Mouse (Mus musculus): ENCODE data around the gene Gm10277. TPM values are rescaled to one million over a fixed set of nuclear protein-coding genes. Genes with fewer than 3 reads are reported as not detected.

Gene Gm10277
- polyA plus RNA-seq (2016; fragmentation: Nextera tagmentation; extraction: Ambion mirVana): 1.4 and 2.6 TPM in 2 replicates

- Histone ChIP-seq H3K27me3 (no peaks in the 10 kb centered on the region), H3K9me3 (no peaks in the 10 kb centered on the region), H3K27ac (no peak within 1 kb of the TSS), H3K4me3 (no peak within 1 kb of the TSS), H3K9ac (no peak within 1 kb of the TSS), H3K4me1 (peaks cover 58% of the 10 kb centered on the region), H3K36me3 (no peaks in the 10 kb centered on the region), H3K4me2 (replicated peaks) (no peak within 1 kb of the TSS)
- ATAC-seq (ENCODE audit: insufficient number of reproducible peaks, insufficient read depth, low FRiP score, low TSS enrichment): no peak
- 79% methylated on average over 5 of the region's 5 CpGs for WGBS
Observed at GRCm38 (mm10) chr11:77787707-77788106, at the start of gene Gm10277. TSS of gene Gm10277 (minus strand) at chr11:77787747.

- WGBS: 66% methylated on average over 4 of the region's 4 CpGs
- no peak overlapping the region for H3K9ac ChIP-seq
- peaks cover 6% of the 10 kb centered on the region; the same call in 1 of the 2 replicates for H3K4me1 ChIP-seq
- H3K36me3 ChIP-seq: peaks cover 50% of the 10 kb centered on the region
- H3K27ac ChIP-seq: peak overlapping the region; percentile 17; the same call in 1 of the 2 replicates
- H3K9me3 ChIP-seq: peaks cover 3% of the 10 kb centered on the region; the same call in 1 of the 2 replicates
- H3K4me2 ChIP-seq (replicated peaks): no peak overlapping the region
- no peak overlapping the region for H3K4me3 ChIP-seq
- ATAC-seq (ENCODE audit: insufficient number of reproducible peaks, insufficient read depth, low FRiP score, low TSS enrichment): no peak
- no peaks in the 10 kb centered on the region for H3K27me3 ChIP-seq
Observed at GRCm38 (mm10) chr11:77836751-77837150, 49.2 kb upstream of the Gm10277 start.

- Histone ChIP-seq H3K9me3 (peaks cover 3% of the 10 kb centered on the region; the same call in 1 of the 2 replicates), H3K4me2 (replicated peaks) (no peak overlapping the region), H3K4me3 (no peak overlapping the region), H3K36me3 (peaks cover 45% of the 10 kb centered on the region), H3K9ac (no peak overlapping the region), H3K27me3 (no peaks in the 10 kb centered on the region), H3K27ac (peak overlapping the region; percentile 17; the same call in 1 of the 2 replicates), H3K4me1 (peaks cover 6% of the 10 kb centered on the region; the same call in 1 of the 2 replicates)
- no peak for ATAC-seq (ENCODE audit: insufficient number of reproducible peaks, insufficient read depth, low FRiP score, low TSS enrichment)
- 65% methylated on average over 5 of the region's 5 CpGs for WGBS
Observed at GRCm38 (mm10) chr11:77836290-77836689, 48.7 kb upstream of the Gm10277 start.

- peaks cover 3% of the 10 kb centered on the region; the same call in 1 of the 2 replicates for H3K9me3 ChIP-seq
- peaks cover 6% of the 10 kb centered on the region; the same call in 1 of the 2 replicates for H3K4me1 ChIP-seq
- H3K27me3 ChIP-seq: no peaks in the 10 kb centered on the region
- peaks cover 44% of the 10 kb centered on the region for H3K36me3 ChIP-seq
- no peak for ATAC-seq (ENCODE audit: insufficient number of reproducible peaks, insufficient read depth, low FRiP score, low TSS enrichment)
- H3K4me2 ChIP-seq (replicated peaks): no peak overlapping the region
- H3K4me3 ChIP-seq: no peak overlapping the region
- 74% methylated on average over 3 of the region's 3 CpGs for WGBS
- H3K27ac ChIP-seq: no peak overlapping the region
- no peak overlapping the region for H3K9ac ChIP-seq
Observed at GRCm38 (mm10) chr11:77835109-77835508, 47.6 kb upstream of the Gm10277 start.

- Histone ChIP-seq H3K36me3 (peaks cover 58% of the 10 kb centered on the region), H3K4me3 (no peak overlapping the region), H3K27ac (no peak overlapping the region)
Observed at GRCm38 (mm10) chr11:77832541-77832940, 45.0 kb upstream of the Gm10277 start.

GRCm38 (mm10) chr11:77830875-77831274 lies 43.3 kb upstream of the Gm10277 start:
- Histone ChIP-seq H3K27me3 (no peaks in the 10 kb centered on the region), H3K27ac (no peak overlapping the region), H3K36me3 (peaks cover 43% of the 10 kb centered on the region), H3K4me1 (no peaks in the 10 kb centered on the region), H3K4me2 (replicated peaks) (no peak overlapping the region), H3K9me3 (peaks cover 3% of the 10 kb centered on the region; the same call in 1 of the 2 replicates), H3K9ac (no peak overlapping the region), H3K4me3 (no peak overlapping the region)
- ATAC-seq (ENCODE audit: insufficient number of reproducible peaks, insufficient read depth, low FRiP score, low TSS enrichment): no peak
- 54% methylated on average over 7 of the region's 7 CpGs for WGBS

More at GRCm38 (mm10) chr11:77832541-77832940, 45.0 kb upstream of the Gm10277 start:
- 85% methylated on average over 4 of the region's 4 CpGs for WGBS
- ATAC-seq (ENCODE audit: insufficient number of reproducible peaks, insufficient read depth, low FRiP score, low TSS enrichment): no peak
- Histone ChIP-seq H3K4me2 (replicated peaks) (no peak overlapping the region), H3K4me1 (peaks cover 6% of the 10 kb centered on the region; the same call in 1 of the 2 replicates), H3K27me3 (no peaks in the 10 kb centered on the region), H3K9me3 (peaks cover 3% of the 10 kb centered on the region; the same call in 1 of the 2 replicates), H3K9ac (no peak overlapping the region)

GRCm38 (mm10) chr11:77829043-77829841 lies 41.7 kb upstream of the Gm10277 start:
- Histone ChIP-seq H3K4me2 (replicated peaks) (no peak overlapping the region), H3K9ac (no peak overlapping the region), H3K4me1 (no peaks in the 10 kb centered on the region), H3K27ac (no peak overlapping the region), H3K36me3 (peaks cover 40% of the 10 kb centered on the region), H3K27me3 (no peaks in the 10 kb centered on the region), H3K9me3 (no peaks in the 10 kb centered on the region), H3K4me3 (no peak overlapping the region)
- 88% methylated on average over 23 of the region's 23 CpGs for WGBS
- no peak for ATAC-seq (ENCODE audit: insufficient number of reproducible peaks, insufficient read depth, low FRiP score, low TSS enrichment)

GRCm38 (mm10) chr11:77828163-77828562 lies 40.6 kb upstream of the Gm10277 start:
- no peak overlapping the region for H3K9ac ChIP-seq
- no peaks in the 10 kb centered on the region for H3K4me1 ChIP-seq
- no peak overlapping the region for H3K27ac ChIP-seq
- 91% methylated on average over 5 of the region's 5 CpGs for WGBS
- H3K4me3 ChIP-seq: no peak overlapping the region
- H3K36me3 ChIP-seq: peaks cover 42% of the 10 kb centered on the region
- no peak overlapping the region for H3K4me2 ChIP-seq (replicated peaks)
- ATAC-seq (ENCODE audit: insufficient number of reproducible peaks, insufficient read depth, low FRiP score, low TSS enrichment): no peak
- no peaks in the 10 kb centered on the region for H3K27me3 ChIP-seq
- H3K9me3 ChIP-seq: no peaks in the 10 kb centered on the region

GRCm38 (mm10) chr11:77827241-77827995 lies 39.9 kb upstream of the Gm10277 start:
- peaks cover 4% of the 10 kb centered on the region; the same call in 1 of the 2 replicates for H3K4me1 ChIP-seq
- peak; percentile 36; the same call in 1 of the 2 replicates for ATAC-seq (ENCODE audit: insufficient number of reproducible peaks, insufficient read depth, low FRiP score, low TSS enrichment)
- no peaks in the 10 kb centered on the region for H3K27me3 ChIP-seq
- no peak overlapping the region for H3K9ac ChIP-seq
- H3K9me3 ChIP-seq: no peaks in the 10 kb centered on the region
- no peak overlapping the region for H3K4me3 ChIP-seq
- H3K27ac ChIP-seq: no peak overlapping the region
- peaks cover 36% of the 10 kb centered on the region for H3K36me3 ChIP-seq
- WGBS: 56% methylated on average over 18 of the region's 18 CpGs
- no peak overlapping the region for H3K4me2 ChIP-seq (replicated peaks)

- 48% methylated on average over 3 of the region's 3 CpGs for WGBS
- peaks cover 8% of the 10 kb centered on the region; the same call in 1 of the 2 replicates for H3K4me1 ChIP-seq
- peaks cover 32% of the 10 kb centered on the region for H3K36me3 ChIP-seq
- H3K4me3 ChIP-seq: no peak overlapping the region
- ATAC-seq (ENCODE audit: insufficient number of reproducible peaks, insufficient read depth, low FRiP score, low TSS enrichment): no peak
- no peak overlapping the region for H3K9ac ChIP-seq
- no peaks in the 10 kb centered on the region for H3K27me3 ChIP-seq
- no peak overlapping the region for H3K4me2 ChIP-seq (replicated peaks)
- no peaks in the 10 kb centered on the region for H3K9me3 ChIP-seq
- H3K27ac ChIP-seq: no peak overlapping the region
Observed at GRCm38 (mm10) chr11:77826311-77826710, 38.8 kb upstream of the Gm10277 start.

GRCm38 (mm10) chr11:77825853-77826252 lies 38.3 kb upstream of the Gm10277 start:
- Histone ChIP-seq H3K36me3 (peaks cover 37% of the 10 kb centered on the region), H3K27ac (no peak overlapping the region), H3K4me3 (no peak overlapping the region), H3K9ac (no peak overlapping the region), H3K9me3 (no peaks in the 10 kb centered on the region), H3K27me3 (no peaks in the 10 kb centered on the region), H3K4me2 (replicated peaks) (no peak overlapping the region), H3K4me1 (peaks cover 8% of the 10 kb centered on the region; the same call in 1 of the 2 replicates)
- ATAC-seq (ENCODE audit: insufficient number of reproducible peaks, insufficient read depth, low FRiP score, low TSS enrichment): no peak
- 3% methylated on average over 5 of the region's 5 CpGs for WGBS

Measured in embryonic facial prominence, embryonic 12.5 days (tissue).